Mouse (Mus musculus) forebrain, embryonic 16.5 days (tissue): ENCODE results near the gene Nsfl1c. TPM values are rescaled to one million over a fixed set of nuclear protein-coding genes. Genes with fewer than 3 reads are reported as not detected.
A peak's percentile ranks its signal among the peaks of the same experiment; 100 is the strongest.
"Not testable (repeated sequence)": the region's sequence is repeated elsewhere in the genome, so short reads cannot be mapped to it uniquely, and the experiment has no call there.

ENCODE experiments used
- ATAC-seq: fragments of 200-750 bp; cut with Nextera tagmentation; 2 replicates; pipeline ENCODE4 v1.8.0; 2017; ENCODE audit warnings: mild to moderate bottlenecking, moderate library complexity
- H3K27ac ChIP-seq: fragments of 300-500 bp; sonication (generic); 2 replicates; pipeline ENCODE4 v1.5.1; 2014; ENCODE audit warnings: low read length, control low read depth
- H3K27me3 ChIP-seq: fragments of 300-500 bp; sonication (generic); replicated peaks from 2 replicates; pipeline ENCODE4 v1.6.1; 2014; ENCODE audit warnings: low read length; ENCODE audit not compliant: control insufficient read depth, insufficient read depth
- H3K36me3 ChIP-seq: fragments of 300-500 bp; sonication (generic); 2 replicates; pipeline ENCODE4 v1.6.1; 2014; ENCODE audit not compliant: control insufficient read depth, insufficient read depth
- H3K4me1 ChIP-seq: fragments of 300-500 bp; sonication (generic); replicated peaks from 2 replicates; pipeline ENCODE4 v1.6.1; 2014; ENCODE audit warnings: low read length; ENCODE audit not compliant: control insufficient read depth, insufficient read depth
- H3K4me2 ChIP-seq: fragments of 300-500 bp; sonication (generic); 2 replicates; pipeline ENCODE4 v1.6.1; 2014; ENCODE audit warnings: mild to moderate bottlenecking, low read length, control low read depth
- H3K4me3 ChIP-seq: fragments of 300-500 bp; sonication (generic); replicated peaks from 2 replicates; pipeline ENCODE4 v1.5.1; 2014; ENCODE audit warnings: mild to moderate bottlenecking, low read length, control low read depth
- H3K9ac ChIP-seq: fragments of 300-500 bp; sonication (generic); replicated peaks from 2 replicates; pipeline ENCODE4 v1.6.1; 2014; ENCODE audit warnings: low read depth, low read length, control low read depth
- H3K9me3 ChIP-seq: fragments of 300-500 bp; sonication (generic); 2 replicates; pipeline ENCODE4 v1.6.1; 2016; ENCODE audit warnings: low read length; ENCODE audit not compliant: control insufficient read depth
- WGBS: fragments of 180-500 bp; shearing (Covaris S2); extraction: QIAGEN DNeasy Blood & Tissue Kit; methylation state at CpG from one replicate; pipeline ENCODE4 v1.1.7; 2014; 5-methylcytosine and 5-hydroxymethylcytosine counted together
- polyA plus RNA-seq: library from polyadenylated mRNA; unstranded; fragments of >200 nt; fragmentation: Nextera tagmentation; extraction: Ambion mirVana; gene quantifications from 2 replicates; pipeline ENCODE4 v1.2.1, GENCODE M21; 2015

The Nsfl1c gene
- polyA plus RNA-seq, result 271 and 287 TPM in 2 replicates

- ATAC-seq, result peak; percentile 100
- peaks cover 13% of the 10 kb centered on the region for H3K4me1 ChIP-seq
- H3K36me3 ChIP-seq, result 0 out of 2 replicates have a peak, but pooled peaks cover 4% of the 10 kb centered on the region
- H3K9me3 ChIP-seq, result no peaks in the 10 kb centered on the region
- H3K27ac ChIP-seq, result peak within 1 kb of the TSS; percentile 80
- H3K9ac ChIP-seq, result peak within 1 kb of the TSS; percentile 91
- H3K4me3 ChIP-seq, result peak within 1 kb of the TSS; percentile 71
- WGBS, result under 1% methylated on average over 72 of the region's 73 CpGs
- H3K27me3 ChIP-seq, result no peaks in the 10 kb centered on the region
- peak within 1 kb of the TSS; percentile 84 for H3K4me2 ChIP-seq
Observed at GRCm38 (mm10) chr2:151494035-151494803, at the start of gene Nsfl1c. Gene Nsfl1c (plus strand): TSS chr2:151494182.

- not testable (repeated sequence) for H3K9ac ChIP-seq, H3K4me3 ChIP-seq, H3K9me3 ChIP-seq, ATAC-seq, H3K4me1 ChIP-seq, H3K27me3 ChIP-seq, H3K36me3 ChIP-seq, H3K27ac ChIP-seq, H3K4me2 ChIP-seq
- WGBS, result 97% methylated on average over 4 of the region's 5 CpGs
Observed at GRCm38 (mm10) chr2:151476053-151476452, 17.9 kb upstream of the Nsfl1c start, which contains the start of gene 4921509C19Rik. Gene 4921509C19Rik (minus strand): TSS chr2:151476153.

- Histone ChIP-seq H3K9ac (no peak overlapping the region), H3K9me3 (no peaks in the 10 kb centered on the region), H3K4me1 (no peaks in the 10 kb centered on the region), H3K36me3 (no peaks in the 10 kb centered on the region), H3K4me2 (no peak overlapping the region), H3K4me3 (no peak overlapping the region), H3K27ac (no peak overlapping the region), H3K27me3 (no peaks in the 10 kb centered on the region)
- no peak for ATAC-seq
Observed at GRCm38 (mm10) chr2:151486496-151486895, 7.5 kb upstream of the Nsfl1c start.

- Histone ChIP-seq H3K4me2 (no peak overlapping the region), H3K9ac (no peak overlapping the region), H3K4me1 (peaks cover 13% of the 10 kb centered on the region), H3K27ac (no peak overlapping the region), H3K9me3 (no peaks in the 10 kb centered on the region), H3K36me3 (peaks cover 19% of the 10 kb centered on the region), H3K27me3 (no peaks in the 10 kb centered on the region), H3K4me3 (no peak overlapping the region)
- ATAC-seq, result no peak
- WGBS, result 26% methylated on average over 3 of the region's 3 CpGs
Observed at GRCm38 (mm10) chr2:151498358-151498757, 4.4 kb downstream of the Nsfl1c start.

GRCm38 (mm10) chr2:151500442-151501007 is 6.5 kb downstream of the Nsfl1c start:
- no peak overlapping the region for H3K4me2 ChIP-seq
- 96% methylated on average over 6 of the region's 6 CpGs for WGBS
- peaks cover 25% of the 10 kb centered on the region for H3K36me3 ChIP-seq
- no peak overlapping the region for H3K27ac ChIP-seq
- no peaks in the 10 kb centered on the region for H3K9me3 ChIP-seq
- H3K9ac ChIP-seq, result no peak overlapping the region
- no peak for ATAC-seq
- H3K27me3 ChIP-seq, result no peaks in the 10 kb centered on the region
- H3K4me1 ChIP-seq, result peaks cover 6% of the 10 kb centered on the region; the same call in 1 of the 2 replicates
- no peak overlapping the region for H3K4me3 ChIP-seq

- H3K4me2 ChIP-seq, result no peak overlapping the region
- no peak overlapping the region for H3K9ac ChIP-seq
- no peaks in the 10 kb centered on the region for H3K27me3 ChIP-seq
- no peaks in the 10 kb centered on the region for H3K9me3 ChIP-seq
- WGBS, result 75% methylated on average over 4 of the region's 4 CpGs
- no peak overlapping the region for H3K4me3 ChIP-seq
- no peaks in the 10 kb centered on the region for H3K4me1 ChIP-seq
- ATAC-seq, result no peak
- H3K36me3 ChIP-seq, result peaks cover 44% of the 10 kb centered on the region
- H3K27ac ChIP-seq, result no peak overlapping the region
Observed at GRCm38 (mm10) chr2:151504226-151504625, 10.2 kb downstream of the Nsfl1c start.

GRCm38 (mm10) chr2:151512199-151512598 is 18.2 kb downstream of the Nsfl1c start:
- no peaks in the 10 kb centered on the region for H3K9me3 ChIP-seq
- no peak overlapping the region for H3K4me3 ChIP-seq
- H3K4me1 ChIP-seq, result peaks cover 7% of the 10 kb centered on the region
- peaks cover 56% of the 10 kb centered on the region for H3K36me3 ChIP-seq
- peak; percentile 45; the same call in 1 of the 2 replicates for ATAC-seq
- H3K27me3 ChIP-seq, result no peaks in the 10 kb centered on the region
- no peak overlapping the region for H3K4me2 ChIP-seq
- H3K9ac ChIP-seq, result no peak overlapping the region
- H3K27ac ChIP-seq, result peak overlapping the region; percentile 14; the same call in 1 of the 2 replicates

GRCm38 (mm10) chr2:151513525-151514285 is 19.7 kb downstream of the Nsfl1c start:
- no peak overlapping the region for H3K4me3 ChIP-seq

GRCm38 (mm10) chr2:151519000-151519399 is 25.0 kb downstream of the Nsfl1c start:
- no peaks in the 10 kb centered on the region for H3K9me3 ChIP-seq
- no peak overlapping the region for H3K9ac ChIP-seq
- 91% methylated on average over 2 of the region's 2 CpGs for WGBS
- no peak overlapping the region for H3K4me2 ChIP-seq
- no peaks in the 10 kb centered on the region for H3K4me1 ChIP-seq
- H3K27ac ChIP-seq, result no peak overlapping the region
- no peak for ATAC-seq
- H3K27me3 ChIP-seq, result no peaks in the 10 kb centered on the region
- no peak overlapping the region for H3K4me3 ChIP-seq
- peaks cover 25% of the 10 kb centered on the region for H3K36me3 ChIP-seq

More at GRCm38 (mm10) chr2:151513525-151514285, 19.7 kb downstream of the Nsfl1c start:
- WGBS, result 85% methylated on average over 3 of the region's 3 CpGs
- H3K27ac ChIP-seq, result no peak overlapping the region
- ATAC-seq, result no peak
- peaks cover 7% of the 10 kb centered on the region for H3K4me1 ChIP-seq
- no peak overlapping the region for H3K9ac ChIP-seq
- no peaks in the 10 kb centered on the region for H3K27me3 ChIP-seq
- H3K4me2 ChIP-seq, result no peak overlapping the region
- no peaks in the 10 kb centered on the region for H3K9me3 ChIP-seq
- peaks cover 49% of the 10 kb centered on the region for H3K36me3 ChIP-seq
